ENCODE assay signal across 13 mouse cellular contexts in the genomic region with DNA sequence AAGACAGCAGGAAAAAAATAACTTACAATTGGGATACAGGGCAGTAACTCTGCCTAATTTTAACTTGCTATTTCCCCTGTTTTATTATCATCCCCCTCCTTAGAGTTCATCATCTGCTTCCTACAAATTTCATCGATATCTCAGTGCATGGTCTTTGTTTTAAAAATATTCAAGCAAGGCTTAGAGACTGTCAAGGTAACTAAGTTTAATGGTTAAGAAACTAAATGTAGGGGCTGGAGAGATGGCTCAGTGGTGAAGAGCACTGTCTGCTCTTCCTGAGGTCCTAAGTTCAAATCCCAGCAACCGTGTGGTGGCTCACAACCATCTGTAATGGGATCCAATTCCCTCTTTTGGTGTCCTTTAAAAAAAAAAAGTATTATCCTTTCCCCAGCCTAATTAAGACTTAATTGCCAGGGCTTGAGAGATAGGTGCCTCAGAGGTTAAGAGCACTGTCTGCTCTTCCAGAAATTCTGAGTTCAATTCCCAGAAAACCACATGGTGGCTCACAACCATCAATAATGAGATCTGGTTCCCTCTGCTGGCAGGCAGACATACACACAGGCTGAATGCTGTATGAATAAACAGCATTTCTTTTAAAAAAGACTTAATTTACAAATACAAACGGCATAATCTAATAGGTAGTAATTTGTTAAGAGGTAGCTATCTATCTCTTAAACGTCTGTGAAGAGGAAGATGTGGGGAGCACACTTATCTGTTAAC. TPM values are rescaled to one million over a fixed set of nuclear protein-coding genes. Genes with fewer than 3 reads are reported as not detected.
DNase-seq lines count a peak whose midpoint lies in the region; ATAC-seq and TF ChIP-seq lines count a peak whose summit lies in the region.
"Had no signal": no experiment of that assay in that cellular context is flagged by ENCODE, and none has a peak within 500 bp of the region (broad histone marks: within the 10 kb centered on the region; RNA-seq: fewer than 3 reads in every experiment).

No protein-coding gene starts in this region.

- 57% methylated on average over 4 of the region's 4 CpGs for WGBS in heart, adult 2 months

- H3K27me3 ChIP-seq in heart, adult 2 months (ENCODE audit: control insufficient read depth, insufficient read depth, low read length): no peaks in the 10 kb centered on the region
- no peaks in the 10 kb centered on the region for H3K27me3 ChIP-seq in Patski
- H3K27me3 ChIP-seq: midbrain, embryonic 12.5 days had no signal

- peak; percentile 66 for TF ChIP-seq CTCF in heart, adult 2 months (IDR thresholded peaks at IDR 0.05)
- peak; percentile 62 for TF ChIP-seq CTCF in Patski (IDR thresholded peaks at IDR 0.05)

- H3K27ac ChIP-seq in heart, adult 2 months: no peak overlapping the region
- H3K27ac ChIP-seq: midbrain, embryonic 12.5 days had no signal

- H3K9ac ChIP-seq in heart, adult 2 months (ENCODE audit: low read depth, low read length): no peak overlapping the region
- H3K9ac ChIP-seq: midbrain, embryonic 12.5 days had no signal

- peaks cover 1% of the 10 kb centered on the region; the same call in 1 of the 2 replicates for H3K4me1 ChIP-seq in heart, adult 2 months (ENCODE audit: control insufficient read depth, insufficient read depth, low read length)

- ATAC-seq in Patski: no peak

- intact Hi-C loops in heart, adult 2 months (cut with DNase I): loop anchor here (10.0 kb wide), 1 partner anchor 462 kb away; no protein-coding TSS in a partner anchor

- H3K79me2 ChIP-seq in heart, adult 2 months (replicated peaks; ENCODE audit: control insufficient read depth, insufficient read depth, low read length): no peaks in the 10 kb centered on the region

- H3K4me3 ChIP-seq in heart, adult 2 months: no peak overlapping the region
- H3K4me3 ChIP-seq: midbrain, embryonic 12.5 days had no signal

- TF ChIP-seq EP300 in heart, adult 2 months (IDR thresholded peaks at IDR 0.05; ENCODE audit: insufficient read depth, low read depth, low read length): no peak

- TF ChIP-seq POLR2A in heart, adult 2 months (IDR thresholded peaks at IDR 0.05; ENCODE audit: insufficient read depth, low read depth, low read length): no peak

- POLR2A ChIA-PET in Patski (lab: Charles Lee): no interaction called here

- CTCF ChIA-PET in Patski (lab: Charles Lee): interaction anchor here (1.0 to 7.4 kb wide), 2 partner anchors 11 to 261 kb away, joined by 3 to 37 read pairs; no protein-coding TSS in a partner anchor

- in situ Hi-C loops in Patski (cut with MboI; ENCODE audit: low pct_unique_long_range_greater_than_20kb): loop anchor here (5.0 kb wide), 2 partner anchors 129 to 259 kb away; partner anchors contain the start of genes Pip4p1 and Pnp

- H3K36me3 ChIP-seq in heart, adult 2 months (ENCODE audit: control insufficient read depth, insufficient read depth, low read length): no peaks in the 10 kb centered on the region
- H3K36me3 ChIP-seq: midbrain, embryonic 12.5 days had no signal

- DNase-seq in heart, adult 2 months: no peak
- DNase-seq in heart, postnatal 4 days: no peak
- DNase-seq in lung, postnatal 36 days: peak; percentile 38
- no peak for DNase-seq in lung, postnatal 25 days (ENCODE audit: low spot score)
- no peak for DNase-seq in Patski (ENCODE audit: low read depth, low spot score)
- DNase-seq in naive thymus-derived CD4-positive, alpha-beta T cell, adult 2 months (ENCODE audit: low read depth): peak; percentile 45
- no peak for DNase-seq in ovary, adult 18-20 months (ENCODE audit: low spot score)
- DNase-seq in spleen, postnatal 14 days (ENCODE audit: low spot score in 2 of 2): no peak
- DNase-seq: adrenal gland, adult 2 months; right cerebral cortex, postnatal 4 days had no signal

RNA-seq across cellular contexts. Expression of gene Ccnb1ip1, which starts 4.5 kb away (rescaled TPM):
- not detected for total RNA-seq in heart, adult 2 months (2021)
- polyA plus RNA-seq in heart, adult 2 months (2012; rRNA removed): not detected in 2 replicates
- total RNA-seq in heart, postnatal 4 days (2021): under 1 TPM in 1 of 2 experiments, not detected in 1; 0.18 TPM
- 0.04 TPM for polyA plus RNA-seq in Patski (2021)
- total RNA-seq: adrenal gland, adult 2 months; left cerebral cortex, postnatal 25 days had no signal
- polyA plus RNA-seq: adrenal gland, adult 2 months; heart, embryonic 16.5 days; midbrain, embryonic 12.5 days had no signal

RNA-seq across cellular contexts. Expression of gene Parp2, which starts 4.6 kb away (rescaled TPM):
- 10 to 100 TPM; 14.7 to 15.6 TPM for total RNA-seq in heart, adult 2 months (2021)
- polyA plus RNA-seq in heart, adult 2 months (2012; rRNA removed): 12.5 and 23.2 TPM in 2 replicates
- 10 to 100 TPM; 25.5 to 26.8 TPM for total RNA-seq in heart, postnatal 4 days (2021)
- polyA plus RNA-seq in Patski (2021): 28.0 TPM

RNA-seq across cellular contexts. Expression of gene Ttc5, which starts 17.7 kb away (rescaled TPM):
- total RNA-seq in heart, adult 2 months (2021): 10 to 100 TPM; 13.2 to 13.9 TPM
- 13.3 and 18.4 TPM in 2 replicates for polyA plus RNA-seq in heart, adult 2 months (2012; rRNA removed)
- total RNA-seq in heart, postnatal 4 days (2021): 10 to 100 TPM; 30.7 to 31.2 TPM
- 62.0 TPM for polyA plus RNA-seq in Patski (2021)

RNA-seq across cellular contexts. Expression of gene Olfr749, which starts 58.1 kb away (rescaled TPM):
- not detected for total RNA-seq in heart, adult 2 months (2021)
- polyA plus RNA-seq in heart, adult 2 months (2012; rRNA removed): not detected in 2 replicates
- total RNA-seq in heart, postnatal 4 days (2021): not detected
- not detected for polyA plus RNA-seq in Patski (2021)
- total RNA-seq: adrenal gland, adult 2 months; left cerebral cortex, postnatal 25 days had no signal
- polyA plus RNA-seq: adrenal gland, adult 2 months; heart, embryonic 16.5 days; midbrain, embryonic 12.5 days had no signal

Comparison
In these comparisons a context has a peak if more than half of its experiments do, and no peak if none do; other contexts are left out.
1. DNase-seq: peak in lung, postnatal 36 days (single experiment) and naive thymus-derived CD4-positive, alpha-beta T cell, adult 2 months (single experiment); none in heart, adult 2 months (0 of 2), heart, postnatal 4 days (single experiment), lung, postnatal 25 days (single experiment), Patski (single experiment), ovary, adult 18-20 months (single experiment) and spleen, postnatal 14 days (0 of 2).